Mouse (Mus musculus) ES-E14 (cell line): ENCODE measurements around the gene Prkch.

Source experiments
- CHD2 ChIP-seq: IDR thresholded peaks from 2 replicates; pipeline ENCODE4 v1.6.1; 2014; ENCODE audit warnings: mild to moderate bottlenecking, low read depth, low read length, inconsistent platforms
- HCFC1 ChIP-seq: IDR thresholded peaks from 2 replicates; pipeline ENCODE4 v1.6.1; 2012; ENCODE audit warnings: low read length, inconsistent platforms, borderline replicate concordance; ENCODE audit not compliant: insufficient read depth
- ZNF384 ChIP-seq: IDR thresholded peaks from 2 replicates; pipeline ENCODE4 v1.6.1; 2012; ENCODE audit warnings: low read depth, low read length, inconsistent platforms

- no peak for TF ChIP-seq HCFC1
- TF ChIP-seq ZNF384, result no peak
- TF ChIP-seq CHD2, result no peak
These were observed 86.9 kb downstream of the Prkch start for GRCm38 (mm10) chr12:73671540-73671939.
